Mouse (Mus musculus) heart, embryonic 14.5 days (tissue): ENCODE data around the gene A530032D15Rik. TPM values are rescaled to one million over a fixed set of nuclear protein-coding genes. Genes with fewer than 3 reads are reported as not detected.
"Not testable (repeated sequence)": the region's sequence is repeated elsewhere in the genome, so short reads cannot be mapped to it uniquely, and the experiment has no call there.

Experiments
- ATAC-seq: fragments of 200-750 bp; cut with Nextera tagmentation; 2 replicates; pipeline ENCODE4 v1.8.0; 2017; ENCODE audit warnings: low read depth, moderate TSS enrichment; ENCODE audit not compliant: insufficient number of reproducible peaks, insufficient read depth, low FRiP score
- H3K27ac ChIP-seq, 2 experiments: fragments of 200-500 bp in 1 of 2; fragments of 300-500 bp in 1 of 2; sonication (generic) in 1 of 2; replicated peaks in 1 of 2; 2 replicates each; pipeline ENCODE4 v1.5.1; 2012 to 2014; ENCODE audit warnings: low read depth in 2 of 2, low read length in 2 of 2, control low read depth in 1 of 2, mild to moderate bottlenecking in 1 of 2, mixed read lengths in 1 of 2; ENCODE audit not compliant: control insufficient read depth in 1 of 2, insufficient read depth in 1 of 2
- H3K27me3 ChIP-seq: fragments of 300-500 bp; sonication (generic); 2 replicates; pipeline ENCODE4 v1.6.1; 2014; ENCODE audit warnings: mild to moderate bottlenecking, low read length, control low read depth; ENCODE audit not compliant: control insufficient read depth, insufficient read depth
- H3K36me3 ChIP-seq: fragments of 300-500 bp; sonication (generic); 2 replicates; pipeline ENCODE4 v1.6.1; 2014; ENCODE audit warnings: mild to moderate bottlenecking, control low read depth, low read length, mixed read lengths; ENCODE audit not compliant: control insufficient read depth, insufficient read depth
- H3K4me1 ChIP-seq, 2 experiments: fragments of 200-500 bp in 1 of 2; fragments of 300-500 bp in 1 of 2; sonication (generic) in 1 of 2; 2 replicates each; pipeline ENCODE4 v1.6.1; 2012 to 2014; ENCODE audit warnings: low read length in 2 of 2, control low read depth in 1 of 2, mixed read lengths in 1 of 2; ENCODE audit not compliant: control insufficient read depth in 2 of 2, insufficient read depth in 2 of 2
- H3K4me2 ChIP-seq: fragments of 300-500 bp; sonication (generic); 2 replicates; pipeline ENCODE4 v1.6.1; 2014; ENCODE audit warnings: mild to moderate bottlenecking, low read length
- H3K4me3 ChIP-seq, 2 experiments: fragments of 200-500 bp in 1 of 2; fragments of 300-500 bp in 1 of 2; sonication (generic) in 1 of 2; 2 replicates each; pipeline ENCODE4 v1.5.1; 2012 to 2014; ENCODE audit warnings: low read length in 2 of 2, mild to moderate bottlenecking in 2 of 2, control low read depth in 1 of 2, low read depth in 1 of 2, moderate library complexity in 1 of 2; ENCODE audit not compliant: control insufficient read depth in 1 of 2, insufficient read depth in 1 of 2
- H3K9ac ChIP-seq: fragments of 300-500 bp; sonication (generic); 2 replicates; pipeline ENCODE4 v1.6.1; 2014; ENCODE audit warnings: mild to moderate bottlenecking, low read length
- H3K9me3 ChIP-seq: fragments of 300-500 bp; sonication (generic); 2 replicates; pipeline ENCODE4 v1.6.1; 2016; ENCODE audit warnings: low read length, control low read depth; ENCODE audit not compliant: control insufficient read depth
- WGBS: fragments of 180-500 bp; shearing (Covaris S2); extraction: QIAGEN DNeasy Blood & Tissue Kit; methylation state at CpG from one replicate; pipeline ENCODE4 v1.1.7; 2014; 5-methylcytosine and 5-hydroxymethylcytosine counted together
- polyA plus RNA-seq: library from polyadenylated mRNA; unstranded; fragments of >200 nt; fragmentation: Nextera tagmentation; extraction: Ambion mirVana; gene quantifications from 2 replicates; pipeline ENCODE4 v1.2.1, GENCODE M21; 2014

A530032D15Rik gene
- polyA plus RNA-seq, 1 experiment from 2014 or later = not detected

DNA sequence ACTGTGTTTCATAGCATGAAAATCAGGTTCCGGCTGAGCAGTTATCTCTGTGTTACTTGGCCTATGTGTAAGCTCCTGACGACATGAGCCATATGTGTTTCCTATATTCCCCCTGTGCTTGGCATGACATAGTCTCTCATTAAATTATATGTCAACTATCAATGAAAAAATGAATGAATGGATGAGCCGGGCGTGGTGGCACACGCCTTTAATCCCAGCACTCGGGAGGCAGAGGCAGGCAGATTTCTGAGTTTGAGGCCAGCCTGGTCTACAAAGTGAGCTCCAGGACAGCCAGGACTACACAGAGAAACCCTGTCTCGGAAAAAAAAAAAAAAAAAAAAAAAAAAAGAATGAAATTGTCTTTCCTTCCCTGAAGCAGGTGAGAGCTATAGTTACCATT lies 10.6 kb downstream of the A530032D15Rik start:
- not testable (repeated sequence) for H3K27me3 ChIP-seq, H3K36me3 ChIP-seq, H3K27ac ChIP-seq, H3K4me3 ChIP-seq, H3K4me2 ChIP-seq, ATAC-seq, H3K9me3 ChIP-seq, H3K4me1 ChIP-seq, H3K9ac ChIP-seq
- 78% methylated on average over 5 of the region's 7 CpGs for WGBS

DNA sequence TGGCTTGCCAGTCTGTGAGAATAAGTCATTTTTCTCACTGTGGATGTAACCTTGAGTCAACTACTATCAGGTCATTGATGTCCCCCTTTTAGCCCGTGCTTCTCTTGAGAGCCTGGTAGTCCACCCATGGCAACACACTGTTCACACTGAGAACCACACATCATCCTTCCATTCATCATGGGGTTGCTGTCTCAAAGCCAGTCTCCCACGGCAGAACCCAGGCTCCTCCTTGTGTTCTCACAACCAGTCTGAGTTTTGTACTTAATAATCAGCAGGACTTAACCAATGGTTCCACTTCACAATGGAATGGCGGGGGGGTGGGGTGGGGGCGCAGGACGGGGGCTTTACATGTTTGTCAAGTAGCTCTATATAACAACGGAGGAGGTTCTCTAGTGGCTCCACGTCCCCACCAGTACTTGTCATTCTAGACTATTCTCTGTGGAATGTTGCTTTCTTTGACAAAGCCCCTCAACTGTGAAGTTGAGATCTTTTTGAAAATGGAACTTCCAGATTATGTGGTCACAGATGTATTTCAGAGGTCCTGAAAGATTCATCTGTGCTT lies 16.6 kb downstream of the A530032D15Rik start:
- H3K9me3 ChIP-seq, H3K4me3 ChIP-seq: not testable (repeated sequence)
- WGBS = 68% methylated on average over 6 of the region's 7 CpGs

DNA sequence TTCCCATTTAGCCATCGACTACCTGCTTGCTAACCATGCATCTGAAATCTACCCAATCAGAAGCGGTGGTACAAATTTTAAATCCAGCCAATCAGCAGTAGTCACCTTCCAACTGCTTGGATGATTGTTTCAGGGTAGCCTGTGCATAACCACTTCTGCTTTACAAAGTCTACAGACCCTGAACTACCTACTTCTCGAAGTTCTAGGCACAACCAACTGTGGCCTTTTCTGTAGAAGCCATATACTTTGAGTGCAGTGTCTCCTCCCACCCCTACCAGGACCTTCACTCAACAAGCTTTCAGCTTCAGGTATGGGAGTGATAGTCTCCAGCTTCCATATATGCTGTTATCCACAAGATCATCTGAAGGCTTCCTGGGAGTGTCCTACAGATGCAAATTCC lies 17.5 kb downstream of the A530032D15Rik start:
- not testable (repeated sequence) for H3K4me2 ChIP-seq, H3K36me3 ChIP-seq, H3K4me3 ChIP-seq, H3K9me3 ChIP-seq, ATAC-seq, H3K4me1 ChIP-seq, H3K9ac ChIP-seq, H3K27me3 ChIP-seq, H3K27ac ChIP-seq
- WGBS = 32% methylated on average over 1 of the region's 3 CpGs

More for the DNA sequence above, 16.6 kb downstream of the A530032D15Rik start:
- not testable (repeated sequence) for H3K27me3 ChIP-seq, H3K36me3 ChIP-seq, ATAC-seq, H3K4me2 ChIP-seq, H3K4me1 ChIP-seq, H3K27ac ChIP-seq, H3K9ac ChIP-seq

DNA sequence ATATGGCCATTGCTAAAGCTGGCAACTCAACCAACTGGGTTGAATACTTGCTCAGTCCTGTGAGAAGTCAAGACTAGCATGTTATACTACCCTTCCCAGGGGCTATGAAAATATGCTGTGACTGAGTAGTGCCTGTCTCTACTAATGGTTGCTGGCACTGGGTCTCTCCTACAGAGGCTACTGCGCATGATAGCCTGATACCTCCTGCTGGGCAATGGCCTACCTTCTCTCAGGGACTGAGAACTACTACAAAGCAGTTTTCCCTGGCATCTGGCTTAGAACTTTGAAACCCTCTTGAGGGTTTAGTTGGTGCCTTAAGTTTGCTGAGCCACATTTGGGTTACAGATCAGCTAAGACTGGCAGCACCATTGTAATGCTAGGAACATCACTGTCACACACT lies 23.4 kb downstream of the A530032D15Rik start:
- not testable (repeated sequence) for H3K4me3 ChIP-seq, ATAC-seq
- WGBS = 57% methylated on average over 1 of the region's 1 CpGs

DNA sequence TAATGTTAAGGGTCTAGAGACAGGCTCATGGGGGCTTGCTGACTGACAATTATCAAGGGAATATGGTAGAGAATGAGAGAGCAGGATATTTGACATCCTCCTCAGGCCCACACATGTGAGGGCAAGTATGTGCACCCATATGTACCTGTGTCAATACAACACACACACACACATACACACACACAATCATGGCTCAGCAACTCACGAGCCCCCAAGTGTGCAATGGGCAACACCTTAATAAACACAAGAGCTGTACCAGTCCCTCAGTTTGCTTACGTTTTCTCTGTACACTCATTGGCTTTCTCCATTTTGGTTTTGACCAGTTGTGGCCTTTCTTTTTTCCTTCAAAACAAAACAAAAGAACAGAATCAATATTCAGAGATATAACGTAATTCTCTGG lies 24.9 kb downstream of the A530032D15Rik start:
- H3K27me3 ChIP-seq, H3K9me3 ChIP-seq, H3K4me1 ChIP-seq, H3K27ac ChIP-seq, ATAC-seq, H3K4me2 ChIP-seq, H3K9ac ChIP-seq, H3K4me3 ChIP-seq, H3K36me3 ChIP-seq: not testable (repeated sequence)
- WGBS = 33% methylated on average over 3 of the region's 3 CpGs

More for the DNA sequence above, 23.4 kb downstream of the A530032D15Rik start:
- H3K4me1 ChIP-seq, H3K9ac ChIP-seq, H3K27me3 ChIP-seq, H3K27ac ChIP-seq, H3K9me3 ChIP-seq, H3K36me3 ChIP-seq, H3K4me2 ChIP-seq: not testable (repeated sequence)

DNA sequence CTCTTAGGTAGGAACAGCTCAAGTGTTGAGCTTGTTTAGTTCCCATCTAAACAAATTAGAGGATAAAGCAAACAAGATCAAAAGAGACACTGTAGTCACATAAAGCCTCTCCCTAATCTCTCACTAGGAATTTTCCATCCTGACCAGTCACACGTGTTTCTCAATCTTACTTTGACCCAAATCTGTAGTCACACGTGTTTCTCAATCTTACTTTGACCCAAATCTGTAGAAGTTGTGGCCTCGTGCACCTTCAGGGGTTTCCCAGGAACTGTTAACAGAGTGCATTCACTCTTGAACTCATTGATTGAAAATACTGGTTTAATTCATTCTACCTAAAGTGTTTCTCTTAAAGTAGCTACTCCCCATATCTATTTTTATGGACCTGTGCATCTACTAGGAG lies 36.6 kb downstream of the A530032D15Rik start:
- H3K36me3 ChIP-seq = not testable (repeated sequence)

DNA sequence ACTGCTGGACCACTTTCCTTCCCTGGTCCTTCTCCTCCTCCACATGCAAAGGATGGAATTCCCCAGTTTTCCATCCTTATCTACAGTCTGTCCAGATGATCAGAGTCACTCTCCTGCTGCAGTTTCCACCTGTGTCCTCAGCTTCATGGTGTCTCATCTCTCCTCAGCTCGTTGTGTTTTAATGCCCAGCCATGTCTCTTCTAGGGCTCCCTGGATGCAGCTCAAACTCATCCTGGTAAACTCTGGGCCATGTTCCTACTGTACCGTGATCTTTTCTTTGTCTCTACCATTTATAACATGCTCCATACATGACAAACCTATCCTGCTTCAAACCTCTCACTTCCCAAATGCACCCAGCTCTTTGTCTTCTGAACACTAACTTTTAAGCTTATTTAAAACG lies 38.0 kb downstream of the A530032D15Rik start:
- H3K4me3 ChIP-seq, ATAC-seq, H3K4me2 ChIP-seq, H3K27ac ChIP-seq, H3K9me3 ChIP-seq, H3K36me3 ChIP-seq, H3K4me1 ChIP-seq, H3K9ac ChIP-seq, H3K27me3 ChIP-seq: not testable (repeated sequence)
- WGBS = 54% methylated on average over 3 of the region's 3 CpGs

More for the DNA sequence above, 36.6 kb downstream of the A530032D15Rik start:
- H3K4me2 ChIP-seq, H3K27me3 ChIP-seq, H3K9ac ChIP-seq, H3K9me3 ChIP-seq, H3K27ac ChIP-seq, H3K4me1 ChIP-seq, H3K4me3 ChIP-seq, ATAC-seq: not testable (repeated sequence)
- 49% methylated on average over 3 of the region's 3 CpGs for WGBS

DNA sequence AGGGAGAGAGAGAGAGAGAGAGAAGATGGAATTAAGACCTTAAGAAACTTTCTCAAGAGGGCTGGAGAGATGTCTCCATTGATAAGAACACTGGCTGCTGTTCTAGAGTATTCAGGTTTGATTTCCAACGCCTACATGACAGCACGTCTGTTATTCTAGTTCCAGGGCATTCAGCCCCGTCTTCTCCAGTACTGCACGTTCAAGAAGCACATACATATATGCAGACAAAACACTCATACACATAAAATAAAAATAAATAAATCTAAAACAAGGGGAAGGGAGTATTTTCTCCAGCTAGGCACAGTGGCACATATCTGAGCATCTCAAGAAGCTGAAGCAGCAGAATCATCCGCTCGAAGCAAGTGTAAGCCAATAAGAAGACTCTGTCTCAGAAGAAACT lies 73.9 kb downstream of the A530032D15Rik start:
- not testable (repeated sequence) for H3K9ac ChIP-seq
- WGBS = 60% methylated on average over 4 of the region's 6 CpGs

More for the DNA sequence above, 73.9 kb downstream of the A530032D15Rik start:
- H3K36me3 ChIP-seq, H3K27ac ChIP-seq, H3K4me2 ChIP-seq, H3K9me3 ChIP-seq, H3K27me3 ChIP-seq, H3K4me3 ChIP-seq, H3K4me1 ChIP-seq, ATAC-seq: not testable (repeated sequence)
